Mouse (Mus musculus) stomach, embryonic 16.5 days (tissue): ENCODE measurements around the gene Jph3. TPM values are rescaled to one million over a fixed set of nuclear protein-coding genes. Genes with fewer than 3 reads are reported as not detected.
A peak's percentile ranks its signal among the peaks of the same experiment; 100 is the strongest.

Source experiments
- ATAC-seq: fragments of 200-750 bp; cut with Nextera tagmentation; 2 replicates; pipeline ENCODE4 v1.8.0; 2017; ENCODE audit warnings: moderate number of reproducible peaks, moderate TSS enrichment; ENCODE audit not compliant: insufficient read depth, low FRiP score
- H3K27ac ChIP-seq: fragments of 300-500 bp; sonication (generic); 2 replicates; pipeline ENCODE4 v1.5.1; 2014; ENCODE audit warnings: low read length
- H3K27me3 ChIP-seq: fragments of 300-500 bp; sonication (generic); 2 replicates; pipeline ENCODE4 v1.6.1; 2014; ENCODE audit warnings: low read length, control low read depth, mixed read lengths; ENCODE audit not compliant: control insufficient read depth, insufficient read depth
- H3K36me3 ChIP-seq: fragments of 300-500 bp; sonication (generic); 2 replicates; pipeline ENCODE4 v1.6.1; 2014; ENCODE audit warnings: low read length; ENCODE audit not compliant: control insufficient read depth, insufficient read depth
- H3K4me1 ChIP-seq: fragments of 300-500 bp; sonication (generic); 2 replicates; pipeline ENCODE4 v1.6.1; 2014; ENCODE audit warnings: low read length, control low read depth, mixed read lengths; ENCODE audit not compliant: control insufficient read depth, insufficient read depth
- H3K4me2 ChIP-seq: fragments of 300-500 bp; sonication (generic); 2 replicates; pipeline ENCODE4 v1.6.1; 2014; ENCODE audit warnings: low read depth, low read length, mixed read lengths
- H3K4me3 ChIP-seq: fragments of 300-500 bp; sonication (generic); replicated peaks from 2 replicates; pipeline ENCODE4 v1.5.1; 2014; ENCODE audit warnings: mild to moderate bottlenecking, low read length
- H3K9ac ChIP-seq: fragments of 300-500 bp; sonication (generic); 2 replicates; pipeline ENCODE4 v1.6.1; 2014; ENCODE audit warnings: low read length
- H3K9me3 ChIP-seq: fragments of 300-500 bp; sonication (generic); replicated peaks from 2 replicates; pipeline ENCODE4 v1.6.1; 2016; ENCODE audit warnings: low read length, control low read depth; ENCODE audit not compliant: control insufficient read depth
- WGBS: fragments of 180-500 bp; shearing (Covaris S2); extraction: QIAGEN DNeasy Blood & Tissue Kit; methylation state at CpG from one replicate; pipeline ENCODE4 v1.1.7; 2014; 5-methylcytosine and 5-hydroxymethylcytosine counted together
- polyA plus RNA-seq: library from polyadenylated mRNA; unstranded; fragments of >200 nt; fragmentation: Nextera tagmentation; extraction: Ambion mirVana; gene quantifications from 2 replicates; pipeline ENCODE4 v1.2.1, GENCODE M21; 2015

Gene Jph3
- polyA plus RNA-seq, 1 experiment from 2014 or later: 2.7 TPM

DNA sequence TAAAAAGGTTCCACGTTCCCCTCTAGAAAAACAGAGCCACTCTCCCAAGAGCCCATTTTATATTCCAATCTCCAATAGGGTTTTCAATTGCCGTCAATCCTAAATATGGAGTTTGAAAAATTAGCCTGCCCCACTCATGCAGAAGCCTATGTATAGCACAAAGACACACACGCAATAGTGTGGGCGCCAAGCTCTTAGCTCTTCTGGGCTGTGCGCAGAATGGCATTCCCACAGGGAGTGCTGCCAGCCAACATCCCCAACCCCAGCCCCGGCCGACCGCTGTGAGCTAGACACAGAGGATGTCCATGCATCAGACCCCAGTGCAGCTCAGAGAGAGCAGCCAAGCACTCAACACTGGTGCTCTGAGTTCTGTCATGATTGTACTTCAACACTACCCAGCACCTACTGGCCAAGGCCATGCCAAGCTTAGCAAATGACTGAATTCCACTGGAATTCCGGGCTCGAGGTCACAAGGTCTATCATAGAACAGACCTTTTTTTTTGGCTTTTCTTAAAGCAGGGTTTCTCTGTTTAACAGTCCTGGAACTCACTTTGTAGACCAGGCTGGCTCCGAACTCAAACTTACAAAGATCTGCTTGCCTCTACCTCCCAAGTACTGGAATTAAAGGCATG lies 80.2 kb downstream of the Jph3 start:
- ATAC-seq: no peak
- Histone ChIP-seq H3K4me1 (no peaks in the 10 kb centered on the region), H3K9ac (no peak overlapping the region), H3K27me3 (no peaks in the 10 kb centered on the region), H3K36me3 (peaks cover 6% of the 10 kb centered on the region), H3K27ac (no peak overlapping the region), H3K4me3 (no peak overlapping the region), H3K4me2 (no peak overlapping the region), H3K9me3 (no peaks in the 10 kb centered on the region)
- WGBS: 89% methylated on average over 11 of the region's 11 CpGs

DNA sequence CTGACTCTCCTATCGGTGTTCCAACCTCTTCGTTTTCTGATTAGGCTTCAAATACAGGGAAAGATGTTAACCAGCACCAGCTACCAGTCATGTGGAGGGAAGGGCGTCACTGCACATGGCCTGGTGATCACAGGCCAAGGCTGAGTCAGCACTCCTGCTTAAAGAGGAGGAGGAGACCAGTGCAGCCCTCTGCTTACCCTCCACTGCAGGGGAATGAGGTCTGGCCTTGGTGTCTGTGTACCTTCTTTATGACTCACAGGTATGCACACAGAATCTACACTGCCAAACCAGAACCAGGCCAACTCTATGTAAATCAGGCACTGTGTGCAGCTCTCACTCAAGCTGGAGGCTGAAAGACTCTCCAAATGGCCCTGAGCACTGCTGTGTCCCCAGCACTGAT lies 82.1 kb downstream of the Jph3 start:
- Histone ChIP-seq H3K4me2 (no peak overlapping the region), H3K4me1 (no peaks in the 10 kb centered on the region), H3K36me3 (peaks cover 6% of the 10 kb centered on the region), H3K9ac (no peak overlapping the region), H3K9me3 (no peaks in the 10 kb centered on the region), H3K27ac (no peak overlapping the region), H3K27me3 (no peaks in the 10 kb centered on the region), H3K4me3 (no peak overlapping the region)
- WGBS: 91% methylated on average over 3 of the region's 3 CpGs
- no peak for ATAC-seq

DNA sequence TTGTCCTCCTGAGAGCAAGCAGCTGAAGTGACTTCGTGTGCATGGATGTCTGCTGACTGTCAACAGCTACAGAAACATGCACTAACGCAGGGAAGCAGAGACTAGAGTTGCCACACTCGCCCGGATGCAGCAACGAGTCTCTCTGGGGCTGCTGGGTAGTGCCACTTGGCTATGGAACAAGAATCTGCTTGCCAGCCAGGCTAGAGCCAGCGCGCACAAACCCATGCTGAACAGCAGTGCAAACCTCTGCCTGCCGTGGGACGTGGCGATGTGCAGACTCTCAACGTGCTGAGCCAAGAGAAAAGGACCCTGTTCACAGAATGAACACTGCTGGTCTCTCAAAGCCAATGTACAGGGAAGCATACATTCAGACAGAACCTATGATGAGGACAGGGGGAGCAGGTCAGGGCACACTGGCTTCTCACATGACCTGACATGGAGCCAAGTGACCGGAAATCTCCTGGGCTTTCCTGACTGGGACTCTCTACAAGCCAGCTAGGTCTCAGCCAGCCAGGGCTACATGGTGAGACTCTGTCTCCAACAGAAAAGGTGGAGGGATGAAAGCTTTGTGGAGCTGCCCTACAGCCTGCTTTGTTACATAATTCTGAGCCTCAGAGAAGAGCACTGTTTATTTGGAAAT lies 82.6 kb downstream of the Jph3 start:
- Histone ChIP-seq H3K36me3 (peaks cover 6% of the 10 kb centered on the region), H3K4me2 (no peak overlapping the region), H3K9ac (no peak overlapping the region), H3K27ac (no peak overlapping the region), H3K9me3 (no peaks in the 10 kb centered on the region), H3K27me3 (no peaks in the 10 kb centered on the region), H3K4me1 (no peaks in the 10 kb centered on the region), H3K4me3 (no peak overlapping the region)
- WGBS: 92% methylated on average over 12 of the region's 12 CpGs
- no peak for ATAC-seq

DNA sequence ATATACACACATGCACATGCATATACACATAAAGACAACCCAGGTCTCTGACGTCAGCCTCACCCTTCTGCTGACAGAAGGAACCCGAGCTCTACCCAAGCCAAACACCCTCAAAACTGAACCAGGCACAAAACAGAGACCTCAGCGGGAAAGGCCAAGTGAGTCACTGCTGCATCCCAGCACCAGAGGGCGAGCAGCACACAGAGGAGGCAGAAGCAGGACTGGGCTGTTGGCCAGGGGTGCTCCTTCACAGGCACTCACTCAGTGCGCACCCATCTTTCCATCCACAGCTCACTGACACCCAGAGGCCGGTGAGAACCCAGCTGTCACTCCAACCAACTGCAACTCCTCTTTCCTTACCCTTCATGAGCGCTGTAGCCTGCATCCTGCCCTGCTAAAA lies 88.8 kb downstream of the Jph3 start:
- 86% methylated on average over 7 of the region's 7 CpGs for WGBS
- Histone ChIP-seq H3K36me3 (no peaks in the 10 kb centered on the region), H3K27me3 (no peaks in the 10 kb centered on the region), H3K9ac (no peak overlapping the region), H3K4me1 (no peaks in the 10 kb centered on the region), H3K4me3 (no peak overlapping the region), H3K4me2 (no peak overlapping the region), H3K9me3 (no peaks in the 10 kb centered on the region), H3K27ac (no peak overlapping the region)
- no peak for ATAC-seq

DNA sequence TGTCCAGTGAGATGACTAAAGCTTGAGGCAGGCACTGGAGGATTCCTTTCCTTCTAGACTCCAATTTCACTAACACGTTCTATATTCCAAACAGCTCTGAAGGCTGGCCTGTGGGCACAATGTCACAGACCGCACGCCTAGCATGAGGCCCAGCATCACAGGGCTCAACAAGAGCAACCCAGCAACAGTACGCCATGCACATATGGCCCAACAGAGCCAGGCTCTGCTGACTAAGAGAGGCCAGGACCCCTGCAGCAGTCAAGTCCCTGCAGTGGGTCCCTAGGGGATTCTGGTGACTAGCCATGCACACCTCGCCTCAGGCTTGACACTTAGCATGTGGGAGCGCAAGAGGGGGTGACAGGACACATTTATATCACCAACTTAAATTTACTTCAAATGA lies 91.4 kb downstream of the Jph3 start:
- ATAC-seq: no peak
- H3K4me3 ChIP-seq: no peak overlapping the region
- no peak overlapping the region for H3K27ac ChIP-seq
- H3K36me3 ChIP-seq: no peaks in the 10 kb centered on the region
- H3K4me2 ChIP-seq: no peak overlapping the region
- no peaks in the 10 kb centered on the region for H3K4me1 ChIP-seq
- no peaks in the 10 kb centered on the region for H3K9me3 ChIP-seq
- 92% methylated on average over 6 of the region's 6 CpGs for WGBS
- no peaks in the 10 kb centered on the region for H3K27me3 ChIP-seq
- H3K9ac ChIP-seq: no peak overlapping the region

DNA sequence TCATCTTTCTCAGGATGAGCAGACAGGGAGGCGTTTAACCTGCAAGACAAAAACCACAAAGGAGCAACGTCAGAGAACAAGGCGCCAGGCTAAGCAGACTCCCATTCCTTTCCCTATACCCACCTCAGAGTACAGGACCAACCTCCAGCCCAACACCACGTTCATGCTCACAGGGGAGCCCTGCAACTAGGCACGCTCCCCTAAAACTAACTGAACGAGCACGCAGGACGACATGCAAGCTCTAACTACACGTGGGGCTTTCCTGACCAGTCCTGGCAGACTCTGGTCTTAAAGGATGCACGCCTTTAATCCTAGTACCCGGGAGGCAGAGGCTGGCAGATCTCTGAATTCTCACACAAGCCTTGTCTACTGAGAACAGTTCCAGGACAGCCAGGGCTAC lies 91.9 kb downstream of the Jph3 start:
- Histone ChIP-seq H3K4me2 (no peak overlapping the region), H3K4me3 (no peak overlapping the region), H3K9me3 (no peaks in the 10 kb centered on the region), H3K27ac (no peak overlapping the region), H3K9ac (no peak overlapping the region), H3K4me1 (no peaks in the 10 kb centered on the region), H3K36me3 (no peaks in the 10 kb centered on the region), H3K27me3 (no peaks in the 10 kb centered on the region)
- WGBS: 88% methylated on average over 11 of the region's 11 CpGs
- ATAC-seq: no peak

DNA sequence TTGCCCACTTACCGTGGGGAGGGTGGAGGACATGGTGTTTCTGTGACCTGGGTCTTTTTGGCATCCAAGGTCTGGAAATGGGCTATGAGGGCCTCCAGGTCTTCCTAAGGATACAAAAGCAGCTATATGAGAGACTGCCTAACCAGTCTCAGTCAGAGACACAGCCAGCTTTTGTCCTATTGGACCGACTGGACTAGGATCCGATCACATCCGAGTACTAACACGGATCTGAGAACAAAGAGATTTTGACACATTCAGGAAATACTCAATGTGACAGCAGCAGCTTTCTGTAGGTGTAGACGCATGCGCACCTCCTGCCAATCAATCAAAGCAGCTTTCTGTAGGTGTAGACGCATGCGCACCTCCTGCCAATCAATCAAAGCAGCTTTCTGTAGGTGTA lies 92.3 kb downstream of the Jph3 start:
- whole genome bisulfite sequencing: 90% methylated on average over 9 of the region's 9 CpGs
- H3K9ac ChIP-seq: no peak overlapping the region
- H3K36me3 ChIP-seq: no peaks in the 10 kb centered on the region
- H3K4me2 ChIP-seq: no peak overlapping the region
- no peak overlapping the region for H3K4me3 ChIP-seq
- no peaks in the 10 kb centered on the region for H3K9me3 ChIP-seq
- no peak overlapping the region for H3K27ac ChIP-seq
- ATAC-seq: no peak
- H3K4me1 ChIP-seq: no peaks in the 10 kb centered on the region
- no peaks in the 10 kb centered on the region for H3K27me3 ChIP-seq

DNA sequence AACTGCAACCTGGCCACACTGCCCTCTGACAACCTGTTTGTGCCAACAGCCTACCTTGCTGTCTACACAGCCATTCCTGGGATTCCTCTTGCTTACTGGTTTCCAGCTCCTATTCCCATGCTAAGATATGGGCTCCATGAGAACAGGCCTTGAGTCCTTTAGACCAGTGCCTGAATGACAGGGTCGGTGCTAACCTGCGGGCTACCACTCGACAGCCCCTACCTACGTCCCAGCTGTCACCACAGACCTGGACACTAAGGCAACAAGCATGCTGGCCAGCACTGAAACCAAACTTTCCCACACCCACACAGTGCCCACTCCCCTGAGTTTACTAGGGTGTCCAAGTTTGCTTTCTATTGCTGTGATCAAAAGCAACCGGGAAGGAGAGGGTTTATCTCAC lies 98.3 kb downstream of the Jph3 start:
- no peak overlapping the region for H3K4me3 ChIP-seq
- no peak for ATAC-seq
- no peaks in the 10 kb centered on the region for H3K36me3 ChIP-seq
- H3K27me3 ChIP-seq: no peaks in the 10 kb centered on the region
- H3K4me1 ChIP-seq: peaks cover 13% of the 10 kb centered on the region
- no peak overlapping the region for H3K4me2 ChIP-seq
- H3K9ac ChIP-seq: no peak overlapping the region
- WGBS: 90% methylated on average over 5 of the region's 5 CpGs
- H3K27ac ChIP-seq: no peak overlapping the region
- no peaks in the 10 kb centered on the region for H3K9me3 ChIP-seq

DNA sequence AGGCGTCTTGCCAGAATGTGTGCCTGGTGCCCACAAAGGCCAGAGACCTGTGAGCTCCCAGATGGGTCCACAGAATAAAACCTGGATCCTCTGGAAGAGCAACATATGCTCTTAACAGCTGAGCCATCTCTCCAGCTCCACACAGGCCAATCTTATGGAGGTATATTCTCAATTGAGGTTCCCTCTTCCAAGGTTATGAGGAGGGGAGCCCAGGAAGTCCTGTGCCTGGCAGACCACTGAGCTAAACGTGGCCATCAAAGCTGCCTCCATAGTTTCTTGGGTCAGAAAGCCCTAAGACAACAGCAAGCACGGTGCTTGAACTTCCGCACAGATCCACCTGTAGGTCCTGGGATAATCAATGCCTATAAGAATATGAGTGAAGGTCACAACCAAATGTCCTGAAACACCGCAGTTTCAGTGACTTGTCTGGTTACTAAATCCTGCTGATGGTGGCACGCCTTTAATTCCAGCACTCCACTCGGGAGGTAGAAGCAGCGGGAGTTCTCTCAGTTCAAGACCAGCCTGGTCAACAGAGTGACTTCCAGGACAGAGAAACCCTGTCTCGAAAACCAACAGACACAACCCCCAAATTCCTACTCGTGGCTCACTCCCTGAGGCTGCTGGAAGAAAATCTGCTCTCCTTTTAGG lies 99.1 kb downstream of the Jph3 start:
- no peaks in the 10 kb centered on the region for H3K9me3 ChIP-seq
- no peak overlapping the region for H3K27ac ChIP-seq
- H3K4me1 ChIP-seq: peaks cover 13% of the 10 kb centered on the region
- H3K36me3 ChIP-seq: no peaks in the 10 kb centered on the region
- ATAC-seq: no peak
- peak overlapping the region; percentile 92 for H3K4me3 ChIP-seq
- H3K27me3 ChIP-seq: no peaks in the 10 kb centered on the region
- 33% methylated on average over 10 of the region's 10 CpGs for whole genome bisulfite sequencing
- peak overlapping the region; percentile 93 for H3K9ac ChIP-seq
- H3K4me2 ChIP-seq: peak overlapping the region; percentile 96
